Mouse (Mus musculus) lung, postnatal 4 days (tissue): ENCODE data around the gene Asrgl1.
A peak's percentile ranks its signal among the peaks of the same experiment; 100 is the strongest.

Source experiments
- DNase-seq, 2 experiments: peaks; one replicate each; pipeline ENCODE4 v3.0.0; 2021

Gene Asrgl1

DNA sequence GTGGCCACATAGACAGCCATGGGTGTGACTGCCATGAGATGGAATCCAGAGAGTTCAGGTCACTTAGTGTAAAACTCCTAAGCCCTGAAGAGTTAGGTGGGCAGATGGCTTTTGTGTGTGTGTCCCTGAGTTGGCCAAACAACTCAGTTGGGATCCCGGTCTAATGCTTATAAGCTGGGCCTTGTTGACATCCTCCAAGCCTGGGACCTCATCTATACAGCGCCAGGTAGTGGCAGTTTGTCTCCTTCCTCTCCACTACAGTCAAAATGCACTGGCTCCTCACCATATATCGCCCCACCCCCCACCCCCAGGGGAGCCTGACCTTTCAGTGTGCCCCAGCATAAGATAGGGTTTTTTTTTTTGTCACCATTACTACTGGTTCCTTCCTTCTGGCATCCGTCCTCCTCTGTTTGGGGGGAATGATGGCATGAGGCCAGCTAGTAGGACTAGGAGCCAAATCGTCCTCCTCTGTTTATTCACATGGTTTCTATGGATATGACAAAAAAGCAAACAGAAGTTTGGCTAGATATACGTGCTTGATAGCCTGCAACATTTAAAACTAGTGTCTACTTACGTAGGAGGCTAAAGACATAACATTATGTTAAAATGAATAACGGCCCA is 65.6 kb downstream of the Asrgl1 start:
- DNase-seq: peak; percentile 74 to 76

DNA sequence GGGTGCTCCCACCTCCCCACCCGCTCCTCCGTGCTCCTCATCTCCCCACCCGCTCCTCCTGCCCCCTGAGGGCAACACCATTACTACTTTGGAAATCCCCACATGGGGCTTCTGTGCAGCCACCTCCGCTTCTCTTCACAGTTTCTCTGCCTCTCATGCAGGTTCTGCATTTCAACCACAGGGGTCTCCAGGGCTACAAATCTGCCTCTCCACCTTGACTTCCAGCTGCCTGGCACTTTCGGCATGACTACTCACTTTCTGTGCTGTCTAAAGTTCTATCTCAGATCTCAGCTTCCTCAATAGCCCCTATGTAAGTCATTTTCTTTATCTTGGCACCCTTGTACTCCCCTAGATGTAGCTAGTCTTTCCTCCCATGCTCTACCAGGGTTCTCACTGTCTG is 68.1 kb downstream of the Asrgl1 start:
- DNase-seq: no peak

DNA sequence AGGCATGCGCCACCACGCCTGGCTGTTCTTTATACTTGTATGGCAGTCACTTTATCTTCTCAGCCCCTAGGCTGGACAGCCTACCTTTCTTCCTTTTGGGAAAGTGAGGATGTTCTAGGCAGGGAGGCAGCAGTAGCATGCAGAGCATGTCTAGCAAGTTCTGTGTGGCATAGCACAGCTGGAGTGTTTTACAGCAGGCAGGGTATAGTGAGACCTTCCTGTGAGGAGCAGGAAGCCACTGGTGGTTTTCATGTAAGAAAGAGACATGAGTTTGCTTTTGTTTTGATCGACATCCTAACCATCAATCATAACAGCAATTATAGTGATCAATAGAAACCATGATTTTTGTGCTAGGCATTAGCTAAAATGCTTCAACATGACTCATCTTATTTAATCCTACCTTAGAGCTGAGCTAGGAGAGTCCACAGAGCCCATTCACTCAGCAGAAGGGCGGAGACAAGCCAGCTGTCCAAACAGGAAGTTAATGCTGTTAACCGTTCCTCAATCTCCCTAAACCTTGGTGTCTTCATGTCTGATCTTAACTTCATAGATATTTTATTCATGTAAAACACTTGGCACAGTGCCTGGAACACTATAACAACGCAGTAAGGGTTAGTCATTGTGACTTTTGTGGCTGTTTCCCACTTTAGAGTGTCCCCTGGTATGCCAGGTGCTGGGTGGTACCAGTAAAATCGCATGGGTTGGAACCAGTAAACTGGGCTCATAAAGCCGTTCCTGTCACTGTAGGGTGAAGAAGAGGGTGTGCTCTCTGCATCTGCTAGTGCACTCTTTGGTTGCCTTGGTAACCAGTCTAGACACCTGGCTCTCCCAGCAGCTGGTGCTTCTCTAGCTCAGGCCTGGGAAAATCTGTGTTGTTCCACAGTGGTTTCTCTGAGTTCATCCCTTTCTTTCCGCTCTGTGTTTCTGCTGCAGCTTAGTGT is 69.5 kb downstream of the Asrgl1 start:
- DNase-seq: no peak

DNA sequence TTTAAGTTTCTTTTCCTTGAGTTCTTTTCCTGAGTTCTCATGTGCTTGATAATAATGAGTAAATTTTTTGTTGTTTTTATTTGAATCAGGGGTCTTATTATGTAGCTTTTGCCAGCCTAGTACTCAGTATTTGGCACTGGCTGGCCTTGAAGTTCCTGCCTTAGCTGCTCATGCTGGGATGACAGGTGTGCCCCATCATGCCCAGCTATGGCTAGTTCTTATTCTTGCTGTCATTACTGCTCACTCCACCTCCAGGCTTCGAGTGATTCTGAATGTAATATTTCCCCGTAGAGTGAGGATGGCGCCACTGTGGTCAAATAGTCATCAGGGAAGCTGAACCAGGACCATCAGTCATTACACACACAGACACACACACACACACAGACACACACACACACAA is 71.6 kb downstream of the Asrgl1 start:
- DNase-seq: no peak

DNA sequence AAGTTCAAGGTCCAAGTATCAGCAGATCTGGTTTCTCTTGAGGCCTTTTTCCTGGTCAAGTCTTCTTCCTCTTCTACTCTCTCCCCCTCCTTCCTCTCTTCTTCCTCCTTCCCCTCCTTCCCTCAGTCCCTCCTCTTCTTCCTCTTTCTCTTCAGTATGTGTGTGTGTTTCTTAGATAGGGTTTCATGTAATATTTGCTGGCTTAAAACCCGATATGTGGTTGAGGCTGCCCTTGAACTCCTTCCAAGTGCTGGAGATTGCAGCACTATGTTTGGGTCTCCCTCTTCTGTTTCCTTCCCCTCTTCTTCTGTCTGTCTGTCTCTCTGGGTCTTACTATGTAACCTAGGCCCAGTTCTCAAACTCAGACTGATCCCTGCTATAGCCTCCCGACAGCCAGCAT is 72.6 kb downstream of the Asrgl1 start:
- DNase-seq: no peak

DNA sequence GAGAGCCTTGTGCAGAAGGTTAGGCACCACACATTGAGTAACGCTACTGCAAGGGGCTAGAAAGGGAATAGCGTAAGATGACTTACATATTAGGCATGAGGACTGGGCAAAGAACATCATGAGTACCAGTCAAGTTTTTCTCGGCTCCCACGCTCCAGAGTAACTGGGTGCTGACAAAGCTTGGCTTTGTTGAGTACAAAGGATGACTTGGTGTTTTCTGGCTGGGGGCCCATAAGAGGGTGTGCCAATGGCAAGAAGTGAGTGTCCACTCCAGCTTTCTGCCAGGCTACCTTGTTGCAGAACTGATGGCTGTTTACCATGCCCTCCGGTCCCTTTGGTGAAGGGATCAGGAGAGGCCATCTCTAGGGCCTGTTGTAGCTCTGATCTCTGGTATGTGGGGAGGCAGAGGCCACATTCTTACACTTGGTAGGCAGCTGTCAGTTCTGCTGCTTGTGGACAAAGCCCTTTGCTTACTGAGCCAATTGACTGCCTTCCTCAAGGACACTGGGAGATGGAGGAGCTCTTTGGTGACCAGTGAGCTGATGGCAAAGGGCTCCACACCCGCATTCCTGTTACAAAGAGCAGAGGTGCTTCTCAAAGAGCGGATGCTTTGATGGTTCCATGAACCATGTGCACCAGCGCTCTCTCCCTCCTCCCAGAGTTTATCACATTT is 74.1 kb downstream of the Asrgl1 start:
- peak in 1 of 2 experiments; percentile 66 for DNase-seq

DNA sequence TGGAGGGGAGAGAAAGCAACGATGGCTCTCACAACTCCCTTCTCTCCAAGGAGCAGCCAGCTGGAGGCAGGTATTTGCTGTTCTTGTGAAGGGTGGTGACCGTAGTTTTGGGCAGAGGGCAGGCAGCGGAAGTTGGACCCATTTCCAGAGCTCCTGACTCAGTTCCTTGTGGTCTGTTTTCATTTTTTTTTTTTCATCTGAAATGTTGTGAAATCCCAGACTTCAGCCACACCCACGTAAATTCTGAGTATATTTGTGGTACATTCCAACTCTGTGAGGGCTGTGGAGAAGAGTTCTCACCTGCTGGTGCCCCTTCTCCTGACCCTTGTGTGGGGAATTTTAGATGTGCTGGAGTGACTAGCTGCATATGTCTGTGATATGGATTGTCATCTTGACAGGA is 75.3 kb downstream of the Asrgl1 start:
- no peak for DNase-seq
